Mouse (Mus musculus) skeletal muscle tissue, adult 2 months (tissue): Measurements from ENCODE around the gene Osbpl7.
A peak's percentile ranks its signal among the peaks of the same experiment; 100 is the strongest.

ENCODE experiments used
- DNase-seq: peaks from one replicate; pipeline ENCODE4 v3.0.0-alpha.2; 2012; ENCODE audit warnings: low read depth, low spot score

Gene Osbpl7

DNA sequence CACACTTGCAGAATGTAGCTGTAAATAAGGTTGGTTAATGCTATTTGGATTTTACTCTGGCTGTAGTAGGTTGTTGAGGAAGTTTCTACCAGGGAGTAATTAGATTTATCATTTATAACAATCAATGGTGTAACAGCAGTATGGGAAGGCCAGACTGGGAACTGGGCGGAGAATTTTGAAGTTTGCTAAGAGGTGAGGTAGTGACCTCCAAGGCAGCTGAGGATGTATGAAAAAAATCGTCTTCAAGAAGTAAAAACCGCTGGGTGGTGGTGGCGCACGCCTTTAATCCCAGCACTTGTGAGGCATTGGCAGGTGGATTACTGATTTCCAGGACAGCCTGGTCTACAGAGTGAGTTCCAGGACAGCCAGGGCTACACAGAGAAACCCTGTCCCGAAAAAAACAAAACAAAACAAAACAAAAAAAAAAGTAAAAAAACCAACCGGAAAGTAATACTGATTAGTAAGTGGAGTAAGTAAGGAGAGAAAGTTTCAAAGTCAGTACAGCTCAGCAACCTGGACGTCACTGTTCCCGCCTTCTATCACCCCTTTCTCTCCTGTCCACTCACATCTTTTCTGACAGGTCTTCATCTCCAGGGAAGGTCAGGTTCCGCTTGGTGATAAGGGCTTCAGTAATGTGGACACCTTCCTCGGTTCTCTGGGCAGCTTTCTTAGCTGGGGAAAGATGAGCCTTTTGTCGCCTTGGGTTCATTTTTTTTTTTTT is 10.0 kb upstream of the Osbpl7 start:
- no peak for DNase-seq

- DNase-seq, result peak; percentile 96
These were observed 9.2 kb upstream of the Osbpl7 start, which contains the start of the genes Lrrc46 and Mrpl10 for GRCm38 (mm10) chr11:97041022-97041899. Gene Lrrc46, minus strand, starts transcription at chr11:97041407. Gene Mrpl10, plus strand, starts transcription at chr11:97041560.

- no peak for DNase-seq
These were observed 5.5 kb upstream of the Osbpl7 start for GRCm38 (mm10) chr11:97044902-97045301.

GRCm38 (mm10) chr11:97045861-97046260 is 4.6 kb upstream of the Osbpl7 start:
- no peak for DNase-seq

GRCm38 (mm10) chr11:97048090-97048650 is 2.3 kb upstream of the Osbpl7 start:
- no peak for DNase-seq

- no peak for DNase-seq
These were observed 839 bp upstream of the Osbpl7 start for GRCm38 (mm10) chr11:97049492-97050085.

- no peak for DNase-seq
These were observed 637 bp downstream of the Osbpl7 start for GRCm38 (mm10) chr11:97050944-97051586.

GRCm38 (mm10) chr11:97052219-97052646 is 1.8 kb downstream of the Osbpl7 start:
- DNase-seq, result no peak

DNA sequence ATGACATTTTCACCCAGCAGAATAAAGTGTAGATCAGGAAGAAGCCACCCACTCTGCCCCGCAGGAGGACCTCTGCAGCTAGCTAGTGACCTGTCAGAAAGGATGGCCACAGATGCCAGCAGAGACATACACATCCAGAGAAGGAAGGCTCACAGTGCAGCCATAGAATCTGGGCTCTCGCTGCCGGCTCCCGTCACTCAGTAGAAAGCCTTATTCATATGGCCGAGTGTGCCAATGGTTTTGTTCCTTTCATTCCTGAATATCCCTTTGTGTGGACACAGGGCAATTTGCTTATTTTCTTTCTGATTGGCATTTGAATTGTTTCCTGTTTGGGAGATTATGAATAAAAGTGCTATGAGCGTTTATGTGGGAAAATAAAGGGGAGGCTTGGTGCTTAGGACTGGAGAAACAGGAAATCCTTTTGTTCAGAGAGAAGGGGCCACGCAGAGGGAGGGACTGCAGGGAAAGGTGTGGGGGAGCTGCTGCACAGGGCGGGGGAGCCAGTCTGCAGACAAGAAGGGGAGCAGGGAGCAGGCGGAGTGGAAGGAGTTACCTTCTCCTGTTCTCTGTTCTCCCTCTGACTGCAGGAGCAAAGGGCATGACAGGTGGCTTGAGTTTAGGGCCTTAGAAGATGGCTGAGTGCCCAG is 13.0 kb downstream of the Osbpl7 start:
- no peak for DNase-seq

DNA sequence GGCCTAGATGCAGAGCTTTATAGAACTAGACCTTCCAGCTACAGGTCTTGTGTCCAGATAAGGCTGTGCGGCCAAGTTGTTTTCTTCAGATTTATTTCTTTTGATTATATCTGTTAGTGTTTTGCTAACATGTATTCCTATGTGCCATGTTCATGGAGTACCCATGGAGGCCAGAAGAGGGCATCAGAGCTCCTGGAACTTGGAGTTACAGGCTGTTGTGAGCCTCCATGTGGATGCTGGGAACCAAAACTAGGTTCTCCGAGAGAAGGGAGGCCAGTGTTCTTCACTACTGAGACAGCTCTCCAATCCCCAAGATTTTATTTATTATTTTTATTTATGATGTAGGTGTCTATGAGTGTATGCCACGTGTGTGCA is 13.5 kb downstream of the Osbpl7 start:
- no peak for DNase-seq

- DNase-seq, result no peak
These were observed 15.3 kb downstream of the Osbpl7 start for GRCm38 (mm10) chr11:97065538-97066295.

DNA sequence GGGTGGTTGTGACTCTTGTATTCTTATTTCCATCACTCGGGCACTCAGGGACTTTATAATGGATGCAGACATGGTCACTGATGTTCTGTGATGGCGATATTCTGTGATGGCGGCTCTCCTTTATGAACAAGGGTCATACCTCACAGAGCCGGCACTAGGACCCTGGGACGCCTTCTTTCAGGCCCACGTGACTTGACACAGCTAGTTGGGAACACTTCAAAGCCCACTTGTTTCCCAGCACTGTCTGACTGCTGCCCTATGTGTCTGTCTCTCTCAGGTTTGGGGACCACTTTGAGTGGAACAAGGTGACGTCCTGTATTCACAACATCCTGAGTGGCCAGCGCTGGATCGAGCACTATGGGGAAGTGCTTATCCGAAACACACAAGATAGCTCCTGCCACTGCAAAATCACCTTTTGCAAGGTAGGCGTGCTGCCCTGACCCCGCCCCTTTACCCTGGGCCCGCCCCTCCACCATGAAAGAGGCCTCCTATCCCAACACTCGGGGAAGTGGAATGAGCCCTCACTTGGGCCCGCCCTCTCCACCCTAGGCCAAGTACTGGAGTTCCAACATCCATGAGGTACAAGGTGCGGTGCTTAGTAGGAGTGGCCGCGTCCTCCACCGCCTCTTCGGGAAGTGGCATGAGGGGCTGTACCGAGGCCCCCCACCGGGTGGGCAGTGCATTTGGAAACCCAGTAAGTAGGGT is 16.4 kb downstream of the Osbpl7 start:
- DNase-seq, result no peak

GRCm38 (mm10) chr11:97069333-97069732 is 18.9 kb downstream of the Osbpl7 start:
- DNase-seq, result no peak

GRCm38 (mm10) chr11:97069770-97070169 is 19.3 kb downstream of the Osbpl7 start:
- no peak for DNase-seq

- DNase-seq, result peak; percentile 69
These were observed 20.7 kb downstream of the Osbpl7 start for GRCm38 (mm10) chr11:97071129-97071528.

DNA sequence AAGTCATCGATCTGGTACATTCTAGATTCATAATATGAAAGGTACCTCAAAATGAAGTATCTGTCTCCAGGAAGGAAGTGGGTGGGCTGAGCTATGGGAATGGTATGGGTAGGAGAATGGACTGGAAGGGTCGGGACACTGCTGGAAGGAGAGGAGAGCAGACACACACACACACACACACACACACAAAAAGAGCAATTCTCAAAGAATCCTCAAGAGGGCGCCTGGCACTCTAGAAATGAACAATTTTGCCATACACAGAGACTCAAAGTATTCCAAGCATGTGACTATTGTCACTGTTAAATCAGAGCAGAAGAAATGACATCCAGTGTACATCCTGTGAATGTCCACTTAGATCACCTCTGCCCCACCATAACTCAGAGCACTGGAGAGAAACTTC is 22.1 kb downstream of the Osbpl7 start:
- peak; percentile 34 for DNase-seq

GRCm38 (mm10) chr11:97074235-97074634 is 23.8 kb downstream of the Osbpl7 start:
- DNase-seq, result no peak

DNA sequence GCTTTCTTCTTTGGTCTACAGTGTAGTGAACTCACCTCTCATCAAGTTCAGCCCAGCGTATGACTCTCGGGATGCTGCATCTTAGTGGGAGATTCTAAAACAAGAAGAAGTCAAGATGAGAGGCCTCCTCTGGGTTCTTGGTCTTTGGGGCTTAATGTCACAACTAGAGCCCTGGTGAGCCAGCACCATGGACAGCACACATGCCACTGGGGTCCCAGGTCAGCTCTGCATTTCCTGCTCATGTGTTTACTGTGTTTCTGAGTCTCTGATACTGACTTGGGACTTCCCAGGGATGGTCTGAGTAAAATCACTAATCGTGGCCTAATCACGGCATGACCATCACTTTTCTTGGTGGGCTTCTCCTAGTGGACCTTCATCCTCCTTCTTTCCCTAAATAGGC is 28.3 kb downstream of the Osbpl7 start:
- no peak for DNase-seq

DNA sequence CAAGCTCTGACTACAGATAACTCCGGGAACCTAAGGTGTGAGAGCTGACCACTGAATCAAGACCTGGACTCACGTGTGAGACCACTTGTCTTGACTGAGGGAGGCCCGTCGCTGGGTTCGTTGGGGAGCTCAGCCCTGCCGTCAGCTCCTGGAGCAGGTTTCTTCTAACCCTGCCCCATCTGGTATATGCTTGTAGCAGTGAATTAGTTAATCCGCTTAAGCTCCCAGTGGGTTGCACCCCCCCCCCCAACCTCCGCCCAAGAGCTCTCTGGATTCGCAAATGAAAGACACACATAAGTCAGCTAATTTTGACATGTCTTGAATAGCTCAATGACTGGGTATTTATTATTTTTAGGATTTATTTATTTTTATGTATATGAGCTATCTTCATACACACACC is 29.9 kb downstream of the Osbpl7 start:
- no peak for DNase-seq

DNA sequence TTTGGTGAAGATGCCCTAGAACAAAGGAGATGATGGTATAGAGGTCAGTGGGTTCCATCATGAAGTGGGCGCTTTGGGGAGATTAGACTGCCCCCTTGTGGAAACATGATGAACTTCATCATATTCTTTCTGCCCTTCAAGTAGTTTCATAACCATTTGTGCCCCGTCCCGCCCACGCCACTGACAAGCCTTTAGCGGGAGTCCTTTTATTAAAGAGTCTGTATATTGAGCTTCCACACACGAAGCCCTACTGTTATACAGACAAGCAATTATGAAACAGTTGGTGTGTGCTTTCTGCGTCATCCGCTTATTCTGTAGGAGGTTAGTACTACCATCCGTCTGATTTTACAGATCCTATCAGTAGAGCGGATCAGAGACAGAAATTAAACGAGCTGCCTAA is 32.5 kb downstream of the Osbpl7 start:
- peak; percentile 34 for DNase-seq
